Mouse (Mus musculus) E14TG2a.4 (cell line): ENCODE measurements around the gene Uqcc1.

Experiments used
- CTCF ChIP-seq: conservative IDR thresholded peaks from 2 replicates; pipeline ENCODE4 v1.5.1; 2014; ENCODE audit warnings: low read length
- NANOG ChIP-seq: IDR thresholded peaks from 2 replicates; pipeline ENCODE4 v1.6.1; 2014; ENCODE audit warnings: borderline replicate concordance, low read length, mixed read lengths
- POU5F1 ChIP-seq: IDR thresholded peaks from 2 replicates; pipeline ENCODE4 v1.6.1; 2014; ENCODE audit warnings: low read length, borderline replicate concordance

GRCm38 (mm10) chr2:155939897-155940529 lies 9.9 kb upstream of the Uqcc1 start:
- TF ChIP-seq CTCF, result no peak
- no peak for TF ChIP-seq NANOG
- TF ChIP-seq POU5F1, result no peak
